Mouse (Mus musculus) layer of hippocampus, postnatal 36 days (tissue): ENCODE results near the gene Vmn1r18. TPM values are rescaled to one million over a fixed set of nuclear protein-coding genes. Genes with fewer than 3 reads are reported as not detected.
"Not testable (repeated sequence)": the region's sequence is repeated elsewhere in the genome, so short reads cannot be mapped to it uniquely, and the experiment has no call there.

Experiments
- DNase-seq, 2 experiments: peaks; one replicate each; pipeline ENCODE4 v3.0.0; 2022
- total RNA-seq, 2 experiments: library from RNA; stranded (reverse); gene quantifications; 2 replicates each; pipeline ENCODE4 v1.2.3; 2021

The Vmn1r18 gene
- total RNA-seq, result under 1 TPM in 1 of 2 experiments, not detected in 1; 0.08 TPM

GRCm38 (mm10) chr6:57395683-57396082 is at the start of gene Vmn1r18:
Gene Vmn1r18 (minus strand): TSS chr6:57395783.
- DNase-seq, result no peak

- no peak for DNase-seq
Observed at GRCm38 (mm10) chr6:57431196-57431595, 35.6 kb upstream of the Vmn1r18 start.

GRCm38 (mm10) chr6:57428630-57429029 is 33.0 kb upstream of the Vmn1r18 start, which contains the start of gene Vmn1r20:
Gene Vmn1r20 (plus strand): TSS chr6:57428930.
- no peak for DNase-seq

GRCm38 (mm10) chr6:57403480-57403879 is 7.9 kb upstream of the Vmn1r18 start, which contains the start of gene Vmn1r19:
Gene Vmn1r19 (plus strand): TSS chr6:57403780.
- DNase-seq, result not testable (repeated sequence)

- no peak for DNase-seq
Observed at GRCm38 (mm10) chr6:57367496-57367895, 28.1 kb downstream of the Vmn1r18 start.

- not testable (repeated sequence) for DNase-seq
Observed at GRCm38 (mm10) chr6:57365866-57366265, 29.7 kb downstream of the Vmn1r18 start.

- DNase-seq, result no peak
Observed at GRCm38 (mm10) chr6:57363627-57364026, 32.0 kb downstream of the Vmn1r18 start, which contains the start of gene Vmn1r17. Gene Vmn1r17 (minus strand): TSS chr6:57363727.

- no peak for DNase-seq
Observed at GRCm38 (mm10) chr6:57356864-57357263, 38.7 kb downstream of the Vmn1r18 start.

- no peak for DNase-seq
Observed at GRCm38 (mm10) chr6:57329394-57329793, 66.2 kb downstream of the Vmn1r18 start, which contains the start of gene Vmn1r16. Gene Vmn1r16 (minus strand): TSS chr6:57329494.

Other genes starting within 250 kb of the Vmn1r18 start
- not detected for gene Vmn1r12, start 238.9 kb downstream of the Vmn1r18 start, total RNA-seq
- not detected for gene Vmn1r13, start 192.5 kb downstream of the Vmn1r18 start, total RNA-seq
- not detected for gene Vmn1r14, start 164.1 kb downstream of the Vmn1r18 start, total RNA-seq
- gene Vmn1r15, start 137.8 kb downstream of the Vmn1r18 start, total RNA-seq, result not detected
- gene Vmn1r16, start 66.3 kb downstream of the Vmn1r18 start, total RNA-seq, result not detected
- not detected for gene Vmn1r17, start 32.1 kb downstream of the Vmn1r18 start, total RNA-seq
- gene Vmn1r19, start 8.0 kb upstream of the Vmn1r18 start, total RNA-seq, result not detected
- not detected for gene Vmn1r20, start 33.1 kb upstream of the Vmn1r18 start, total RNA-seq
- 10 to 100 TPM; 66.1 to 74.2 TPM for gene Ppm1k, start 139.7 kb upstream of the Vmn1r18 start, total RNA-seq
- 1 to 10 TPM; 5.8 to 7.2 TPM for gene Herc6, start 185.2 kb upstream of the Vmn1r18 start, total RNA-seq